Mouse (Mus musculus) embryo, embryonic 11 days (tissue): ENCODE results near the gene Armh2.
"Not testable (repeated sequence)": the region's sequence is repeated elsewhere in the genome, so short reads cannot be mapped to it uniquely, and the experiment has no call there.

Experiments
- DNase-seq: peaks from one replicate; pipeline ENCODE4 v3.0.0-alpha.2; 2015

The Armh2 gene

DNA sequence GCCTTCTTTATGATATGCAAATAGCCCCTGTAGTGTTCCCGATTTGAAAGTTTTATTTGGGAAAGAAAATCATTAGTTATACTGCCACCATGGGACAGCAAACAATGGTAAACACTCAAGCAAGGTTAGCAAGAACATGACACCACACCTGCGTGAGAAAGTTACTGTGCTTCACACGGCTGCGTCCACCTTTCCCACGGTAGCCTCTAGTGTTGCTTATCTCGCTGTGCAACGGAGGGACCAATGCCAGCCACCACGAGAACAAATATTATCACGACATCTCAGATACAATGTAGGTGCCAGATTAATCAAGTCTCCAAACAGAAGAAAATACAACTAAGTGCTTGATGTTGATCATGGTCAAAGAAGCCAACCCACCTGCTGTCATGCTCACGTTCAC lies 18.4 kb downstream of the Armh2 start:
- no peak for DNase-seq

DNA sequence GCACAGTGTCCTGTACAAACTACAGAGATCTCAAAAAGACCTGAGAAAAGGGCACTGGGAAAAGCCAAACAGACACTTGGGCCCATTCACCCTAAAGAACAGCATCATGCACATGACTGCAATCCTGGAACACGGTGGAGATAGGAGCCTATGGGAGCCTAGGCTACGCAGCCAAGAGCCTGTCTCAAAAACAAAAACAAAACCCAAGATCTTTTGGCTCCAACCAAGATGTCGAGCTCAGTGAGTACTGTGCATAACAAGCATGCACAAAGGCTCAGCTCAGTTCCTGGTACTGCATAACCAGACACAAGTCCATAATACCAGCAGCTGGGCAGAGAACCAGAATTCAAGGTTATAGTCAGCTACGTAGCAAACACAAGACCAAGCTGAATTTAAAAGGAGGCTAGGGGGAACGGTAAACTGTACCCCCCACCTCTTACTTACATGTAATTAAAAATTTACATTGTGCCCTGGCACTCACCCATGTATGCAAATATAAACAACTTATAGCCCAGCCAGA lies 19.4 kb downstream of the Armh2 start:
- no peak for DNase-seq

DNA sequence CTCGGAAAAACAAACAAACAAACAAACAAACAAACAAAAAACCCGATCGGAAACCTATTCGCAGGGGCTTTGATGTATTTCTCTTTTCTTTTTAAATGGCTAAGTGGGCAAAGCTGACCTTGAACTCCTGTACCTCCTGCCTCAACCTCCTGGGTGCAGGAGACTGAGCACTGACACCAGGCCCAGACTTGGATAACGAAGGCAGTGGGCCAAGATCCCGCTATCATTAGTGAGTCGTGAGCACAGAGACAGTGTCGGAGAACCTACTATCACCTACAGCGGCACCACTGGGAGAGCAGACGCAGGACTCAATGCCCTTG lies 20.0 kb downstream of the Armh2 start:
- no peak for DNase-seq

DNA sequence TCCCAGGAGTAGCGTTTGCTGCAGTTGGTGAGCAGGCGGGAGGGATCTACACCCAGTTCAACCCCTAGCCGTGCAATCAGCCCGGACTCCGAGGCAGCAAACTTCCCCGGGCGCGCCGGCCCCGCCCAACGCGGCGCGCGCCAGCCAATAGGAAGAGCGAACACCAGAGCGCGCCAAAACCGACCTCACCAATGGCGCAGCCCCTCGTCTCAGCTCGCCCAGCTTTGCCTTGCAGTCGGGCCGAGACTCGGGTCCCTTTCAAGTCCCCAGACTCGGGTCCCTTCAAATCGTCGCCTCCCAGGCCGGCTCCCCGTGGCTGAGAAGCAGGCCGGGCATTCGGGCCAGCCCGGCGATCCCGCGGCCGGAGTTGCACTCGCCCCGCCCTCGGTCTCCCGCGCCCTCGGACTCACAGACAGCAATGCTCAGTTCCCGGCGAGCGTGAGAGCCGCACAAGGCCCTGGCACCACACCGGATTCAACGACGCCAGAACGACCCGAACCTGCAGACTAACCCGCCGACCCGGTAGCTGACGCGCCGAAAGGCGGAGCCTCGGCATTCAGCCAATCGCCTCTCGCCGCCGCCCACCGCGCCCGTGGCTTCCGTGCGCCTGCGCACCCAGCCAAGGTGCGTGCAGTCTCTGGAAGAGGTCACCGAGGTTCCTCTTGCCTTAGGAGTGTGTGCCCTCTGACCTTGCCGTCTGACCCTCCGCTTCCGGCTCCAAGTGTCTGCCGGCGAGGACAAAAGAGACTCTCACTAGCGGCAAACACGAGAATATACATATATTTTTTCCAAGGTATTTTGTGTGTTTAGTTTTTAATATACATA lies 20.6 kb downstream of the Armh2 start, which contains the start of gene Gmnn:
Gene Gmnn, minus strand, starts transcription at position 521 of the 825 bp plus-strand sequence.
- peak; percentile 95 for DNase-seq

DNA sequence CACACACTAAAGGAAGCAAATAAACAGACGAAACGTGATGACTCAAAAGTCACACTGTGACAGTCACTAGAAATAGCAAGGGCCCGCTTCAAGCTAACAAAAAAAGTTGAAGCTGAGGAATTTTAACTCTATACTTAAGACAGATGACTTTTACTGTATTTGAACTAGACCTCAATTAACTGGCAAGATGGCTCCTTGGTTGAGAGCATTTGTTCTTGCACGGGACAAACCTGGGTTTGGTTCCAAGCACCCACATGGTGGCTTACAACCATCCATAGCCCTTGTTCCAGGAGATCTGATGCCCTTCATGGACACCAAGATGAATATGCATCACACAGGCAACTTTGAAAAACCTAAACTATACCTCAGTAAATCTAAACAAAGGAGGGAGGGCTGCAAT lies 21.2 kb downstream of the Armh2 start:
- no peak for DNase-seq

DNA sequence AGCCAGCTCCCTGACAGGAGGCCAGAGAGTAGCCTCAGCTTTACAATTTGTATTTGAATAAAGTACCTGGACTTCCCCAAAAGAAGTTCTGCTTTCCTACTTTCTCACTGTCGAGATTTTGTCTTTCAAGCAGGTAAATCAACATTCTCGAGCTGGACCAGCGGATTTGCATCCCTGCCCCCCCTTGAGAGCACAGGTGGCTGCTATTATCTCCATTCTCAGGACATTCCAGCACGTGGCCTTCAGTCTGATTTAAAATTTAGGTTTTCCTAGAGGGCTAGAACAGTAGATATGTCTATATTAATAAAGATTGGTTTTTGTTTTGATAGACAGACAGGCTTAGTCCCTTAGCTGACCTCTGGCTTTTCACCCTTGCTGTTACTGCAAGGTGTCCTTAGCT lies 26.8 kb downstream of the Armh2 start:
- DNase-seq, result not testable (repeated sequence)

DNA sequence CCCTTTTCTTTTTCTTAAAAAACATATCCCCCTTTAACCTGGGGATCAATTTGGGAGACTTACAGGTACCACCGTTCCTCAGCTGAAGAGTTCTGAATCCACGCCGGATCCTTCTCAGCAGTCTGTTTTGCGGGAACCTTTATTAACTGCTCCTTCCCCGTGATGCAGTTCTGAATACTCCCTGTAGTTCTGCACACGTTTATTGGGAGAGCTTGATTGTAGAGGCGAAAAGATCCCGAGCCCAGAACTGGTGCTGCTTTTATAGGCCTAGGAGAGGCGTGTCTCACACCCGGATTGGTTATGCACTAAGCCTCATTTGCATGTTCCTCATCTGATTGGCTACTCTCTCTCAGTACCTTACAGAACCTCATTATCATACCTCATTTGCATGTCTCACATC lies 30.4 kb downstream of the Armh2 start:
- not testable (repeated sequence) for DNase-seq

DNA sequence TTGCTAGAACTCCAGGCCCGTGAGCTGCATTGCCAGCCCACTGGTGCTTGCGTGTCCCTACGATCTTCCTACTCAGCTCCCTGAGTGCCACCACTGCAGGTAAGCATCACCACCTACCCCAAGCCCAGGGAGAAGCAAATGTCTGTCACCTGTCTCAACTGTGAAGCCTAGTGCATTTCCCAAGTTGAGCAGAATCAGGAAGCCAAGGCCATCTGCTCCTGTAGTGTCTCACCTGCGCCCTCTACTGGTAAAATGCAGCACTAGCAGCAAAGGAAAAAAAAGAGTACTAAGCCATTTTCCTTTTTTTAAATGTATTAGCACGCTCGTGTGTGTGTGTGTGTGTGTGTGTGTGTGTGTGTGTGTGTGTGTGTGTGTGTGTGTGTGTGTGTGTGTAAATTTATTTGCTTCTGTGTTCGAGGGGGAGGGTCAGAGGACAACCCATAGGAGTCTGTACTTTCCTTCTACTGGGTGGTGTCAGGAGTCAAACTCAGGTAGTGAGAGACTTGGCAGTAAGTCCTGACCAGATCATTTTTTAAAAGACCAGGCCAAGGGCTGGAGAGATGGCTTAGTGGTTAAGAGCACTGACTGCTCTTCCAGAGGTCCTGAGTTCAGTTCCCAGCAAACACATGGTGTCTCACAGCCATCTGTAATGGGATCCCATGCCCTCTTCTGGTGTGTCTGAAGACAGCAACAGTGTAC lies 35.3 kb downstream of the Armh2 start:
- peak; percentile 84 for DNase-seq

DNA sequence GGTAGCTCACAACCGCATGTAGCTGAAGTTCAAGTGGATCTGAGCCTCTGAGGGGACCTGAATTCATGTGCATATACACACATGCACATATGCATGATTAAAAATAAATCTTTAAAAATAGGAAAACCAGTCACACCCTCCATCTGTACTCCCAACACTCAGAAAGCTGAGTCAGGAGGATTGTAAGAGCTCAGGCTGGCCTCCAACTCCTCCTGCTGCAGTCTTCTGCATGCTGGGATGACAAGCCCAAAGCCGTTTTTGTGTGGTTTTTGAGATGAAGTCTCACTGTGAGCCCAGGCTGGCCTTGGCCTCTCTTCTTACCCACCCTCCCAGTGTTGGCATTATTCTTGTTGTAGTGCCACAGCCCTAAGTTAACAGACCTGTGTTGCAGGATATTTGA lies 37.0 kb downstream of the Armh2 start:
- no peak for DNase-seq

DNA sequence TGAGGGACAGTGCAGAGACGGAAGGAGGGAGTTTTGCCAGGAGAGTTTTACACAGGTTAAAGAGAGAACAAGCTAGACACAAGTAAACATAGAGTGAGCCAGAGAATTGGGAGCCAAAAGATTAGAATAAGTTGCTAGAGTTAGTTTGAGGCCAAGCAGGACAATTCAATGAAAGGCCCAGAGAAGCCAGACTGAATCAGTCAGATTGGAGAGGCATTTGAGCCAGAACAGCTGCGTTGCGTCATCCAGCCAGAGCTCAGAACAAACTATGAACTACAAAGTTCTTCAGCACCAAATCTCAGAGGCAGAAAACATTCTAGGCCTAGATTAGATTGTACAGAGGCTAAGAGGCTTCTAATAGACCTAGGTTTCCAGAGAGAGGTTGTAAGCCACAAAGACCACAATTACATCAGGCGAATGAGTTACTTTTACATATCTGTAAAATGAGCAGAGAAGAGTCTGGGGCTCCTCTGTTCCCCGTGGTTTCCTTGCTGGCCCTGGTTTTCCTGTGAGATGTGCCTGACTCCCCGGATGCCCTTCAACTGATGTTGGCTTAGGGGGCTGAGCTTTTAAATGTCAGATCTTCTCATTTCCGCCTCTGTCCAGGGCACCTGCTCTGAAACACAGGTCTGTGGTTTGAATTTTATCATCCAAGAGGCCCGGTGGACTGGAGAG lies 37.8 kb downstream of the Armh2 start:
- DNase-seq, result no peak

DNA sequence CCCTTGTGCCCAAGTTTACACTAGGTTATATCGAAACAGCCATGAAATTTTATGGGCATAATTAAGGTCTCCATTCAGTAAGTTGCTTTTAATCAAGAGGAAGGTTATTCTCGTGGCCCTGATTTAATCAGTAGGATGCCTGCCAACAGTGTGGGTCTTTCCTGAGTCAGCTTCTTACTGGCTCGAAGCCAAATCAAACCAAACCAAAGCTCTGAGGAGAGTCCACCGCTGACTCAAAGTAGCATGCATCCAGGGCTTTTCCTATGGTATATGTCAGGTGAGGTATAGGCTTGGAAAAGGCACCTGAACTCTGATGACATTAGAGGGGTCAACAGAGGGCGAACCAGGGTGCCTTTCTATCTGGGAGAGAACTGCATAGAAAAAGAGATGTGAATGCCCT lies 40.9 kb downstream of the Armh2 start:
- no peak for DNase-seq

DNA sequence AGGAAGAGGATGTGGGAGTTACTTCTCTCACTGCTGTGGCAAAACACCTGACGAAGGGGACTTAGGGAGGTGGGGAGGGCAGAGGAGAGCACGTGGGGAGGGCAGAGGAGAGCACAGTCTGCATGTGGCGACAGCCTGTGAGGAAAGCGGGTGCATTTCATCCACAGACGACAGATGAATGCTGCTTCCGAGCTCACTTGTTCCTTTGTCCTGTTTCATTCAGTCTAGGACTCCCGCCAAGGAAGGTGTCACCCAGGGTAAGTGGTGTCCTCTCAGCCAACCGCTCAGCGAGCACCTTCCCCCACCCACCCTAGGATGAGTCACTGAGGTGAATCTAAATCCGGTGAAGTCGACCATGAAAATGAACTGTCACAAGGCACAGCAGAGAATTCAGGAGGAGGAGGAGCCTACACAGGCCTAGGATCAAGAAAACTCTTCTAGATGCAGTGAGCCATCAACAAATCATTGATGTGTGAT lies 45.0 kb downstream of the Armh2 start:
- no peak for DNase-seq

DNA sequence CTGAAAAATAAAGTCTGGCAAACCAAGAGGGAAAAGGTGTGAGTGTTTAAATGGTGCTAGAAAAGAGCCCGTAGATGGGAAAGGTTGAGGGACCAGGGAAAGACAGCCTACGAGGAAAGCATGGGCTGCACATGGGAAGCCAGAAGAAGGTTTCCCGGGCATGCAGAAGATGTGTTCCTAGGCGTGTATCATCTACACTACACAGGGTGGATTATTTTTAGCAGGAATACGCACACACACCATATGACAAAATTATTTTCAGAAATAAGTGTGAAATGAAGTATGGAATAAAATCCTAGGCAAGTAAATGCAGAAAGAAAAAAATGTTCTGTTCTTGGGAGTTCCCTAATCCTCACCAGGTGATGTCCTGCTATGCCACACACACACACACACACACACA lies 46.4 kb downstream of the Armh2 start:
- DNase-seq, result no peak

DNA sequence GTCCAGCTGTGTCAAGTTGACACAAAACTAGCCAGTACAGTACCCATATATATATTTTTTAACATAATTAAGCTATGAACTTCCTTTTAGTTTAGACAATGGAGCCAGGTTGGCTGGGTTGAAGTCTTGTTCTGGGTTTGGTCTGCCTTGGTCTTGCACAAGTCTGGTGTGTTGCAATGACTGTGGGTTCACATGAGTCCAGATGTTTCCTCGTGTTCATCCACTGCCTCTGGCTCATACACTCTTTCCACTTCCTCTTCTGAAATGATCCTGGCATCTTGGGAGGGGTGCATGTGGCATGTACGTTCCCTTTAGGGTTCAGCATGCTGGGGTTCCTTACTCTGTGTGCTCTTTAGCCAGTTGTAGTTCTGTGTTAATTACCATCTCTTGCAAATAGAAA lies 50.3 kb downstream of the Armh2 start:
- no peak for DNase-seq

DNA sequence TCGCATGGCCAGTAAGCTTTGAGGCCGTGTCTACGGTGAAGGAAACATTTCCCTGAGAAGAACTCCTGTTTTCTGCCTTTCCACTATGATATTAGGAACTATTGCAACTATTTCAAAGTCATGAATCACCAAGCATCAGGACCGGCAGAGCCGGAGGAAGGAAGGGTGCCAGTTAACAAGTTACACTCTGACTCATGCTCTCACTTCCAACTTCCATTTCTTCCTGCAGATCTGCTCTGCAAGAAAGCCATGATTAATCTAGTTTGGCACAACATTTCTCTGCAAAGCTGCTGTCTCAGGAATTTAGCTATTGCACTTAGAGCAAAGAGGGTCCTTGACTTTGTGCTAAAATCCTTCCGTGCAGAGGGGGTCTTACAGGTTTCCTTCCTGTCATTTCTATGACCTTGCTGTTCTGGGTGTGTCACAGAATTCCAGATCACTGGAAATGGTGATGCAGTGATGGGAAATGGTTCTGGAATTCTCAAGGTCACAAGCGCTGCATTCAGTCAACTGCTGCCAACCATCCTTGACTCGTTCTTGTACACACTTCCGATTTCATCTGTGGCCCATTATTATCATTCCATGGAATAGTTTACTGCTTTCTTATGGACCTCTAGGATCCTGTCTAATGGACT lies 51.5 kb downstream of the Armh2 start:
- no peak for DNase-seq
